Mouse (Mus musculus) forebrain, postnatal 0 days (tissue): ENCODE measurements at regions not wholly inside any gene's neighbourhood (a gene's known extent, or its start where the extent isn't known, plus 50 kb on each side); places are given as distances from the start of the nearest gene placed in this dataset.

Source experiments
- ATAC-seq: fragments of 200-750 bp; cut with Nextera tagmentation; 2 replicates; pipeline ENCODE4 v1.8.0; 2017; ENCODE audit warnings: mild to moderate bottlenecking, moderate library complexity
- DNase-seq: peaks from one replicate; pipeline ENCODE4 v3.0.0-alpha.2; 2015
- H3K27ac ChIP-seq: fragments of 300-500 bp; sonication (generic); 2 replicates; pipeline ENCODE4 v1.5.1; 2014; ENCODE audit warnings: low read depth, mild to moderate bottlenecking, antibody characterized with exemption, low read length, moderate library complexity, mixed read lengths
- H3K27me3 ChIP-seq: fragments of 300-500 bp; sonication (generic); 2 replicates; pipeline ENCODE4 v1.6.1; 2014; ENCODE audit warnings: mild to moderate bottlenecking, low read length, mixed read lengths; ENCODE audit not compliant: insufficient read depth
- H3K36me3 ChIP-seq: fragments of 300-500 bp; sonication (generic); 2 replicates; pipeline ENCODE4 v1.6.1; 2014; ENCODE audit warnings: mild to moderate bottlenecking, moderate library complexity; ENCODE audit not compliant: insufficient read depth
- H3K4me1 ChIP-seq: fragments of 300-500 bp; sonication (generic); 2 replicates; pipeline ENCODE4 v1.6.1; 2014; ENCODE audit warnings: antibody characterized with exemption; ENCODE audit not compliant: insufficient read depth
- H3K4me2 ChIP-seq: fragments of 300-500 bp; sonication (generic); 2 replicates; pipeline ENCODE4 v1.6.1; 2014; ENCODE audit warnings: low read depth, mild to moderate bottlenecking, moderate library complexity
- H3K4me3 ChIP-seq: fragments of 300-500 bp; sonication (generic); 2 replicates; pipeline ENCODE4 v1.5.1; 2014; ENCODE audit warnings: low read depth, low read length, mixed read lengths
- H3K9ac ChIP-seq: fragments of 300-500 bp; sonication (generic); 2 replicates; pipeline ENCODE4 v1.6.1; 2014; ENCODE audit warnings: mild to moderate bottlenecking
- H3K9me3 ChIP-seq: fragments of 300-500 bp; sonication (generic); 2 replicates; pipeline ENCODE4 v1.6.1; 2016; ENCODE audit warnings: low read length
- CTCF ChIP-seq: sonication (generic); IDR thresholded peaks from 2 replicates; pipeline ENCODE4 v1.5.1; 2016; ENCODE audit warnings: antibody characterized with exemption, control low read depth, low read depth
- WGBS: fragments of 180-500 bp; shearing (Covaris S2); extraction: QIAGEN DNeasy Blood & Tissue Kit; methylation state at CpG from one replicate; pipeline ENCODE4 v1.1.7; 2014; 5-methylcytosine and 5-hydroxymethylcytosine counted together

GRCm38 (mm10) chr11:50483116-50483515, 52.2 kb upstream of the Rufy1 start:
- Histone ChIP-seq H3K27me3 (no peaks in the 10 kb centered on the region), H3K27ac (no peak overlapping the region), H3K4me2 (no peak overlapping the region), H3K9me3 (no peaks in the 10 kb centered on the region), H3K36me3 (no peaks in the 10 kb centered on the region), H3K4me3 (no peak overlapping the region), H3K4me1 (no peaks in the 10 kb centered on the region), H3K9ac (no peak overlapping the region)
- ATAC-seq, result no peak
- no peak for DNase-seq
- TF ChIP-seq CTCF, result no peak
- 89% methylated on average over 6 of the region's 6 CpGs for WGBS

GRCm38 (mm10) chr11:50482607-50483006, 51.7 kb upstream of the Rufy1 start:
- Histone ChIP-seq H3K27ac (no peak overlapping the region), H3K4me2 (no peak overlapping the region), H3K36me3 (no peaks in the 10 kb centered on the region), H3K4me1 (no peaks in the 10 kb centered on the region), H3K9me3 (no peaks in the 10 kb centered on the region), H3K27me3 (no peaks in the 10 kb centered on the region), H3K4me3 (no peak overlapping the region), H3K9ac (no peak overlapping the region)
- TF ChIP-seq CTCF, result no peak
- no peak for DNase-seq
- WGBS, result 46% methylated on average over 3 of the region's 3 CpGs
- no peak for ATAC-seq
